In the genomic region with DNA sequence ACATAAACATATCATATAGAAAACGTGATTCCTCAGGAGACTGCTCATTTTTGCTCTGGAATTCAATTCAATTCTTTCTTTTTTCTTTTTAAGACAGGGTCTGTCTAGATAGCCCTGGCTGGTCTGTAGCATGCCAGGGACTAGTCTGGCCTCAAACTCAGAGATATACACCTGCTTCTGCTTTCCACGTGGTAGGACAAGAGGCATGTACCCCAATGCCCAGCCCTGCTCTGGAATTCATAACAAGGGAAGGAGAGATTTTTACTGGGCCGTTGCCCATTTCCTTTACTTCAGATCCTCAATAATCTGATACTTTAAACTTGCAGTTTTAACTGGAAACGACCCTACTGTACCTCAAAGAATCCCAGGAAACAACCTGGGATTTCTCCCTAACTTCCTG, we compare ENCODE assay signal across 19 mouse cellular contexts.
"Had no signal": no experiment of that assay in that cellular context is flagged by ENCODE, and none has a peak within 500 bp of the region (broad histone marks: within the 10 kb centered on the region; RNA-seq: fewer than 3 reads in every experiment).

No protein-coding gene starts in this region.

- H3K27ac ChIP-seq: limb, embryonic 12.5 days; limb, embryonic 15.5 days; midbrain, embryonic 10.5 days; midbrain, embryonic 13.5 days; neural tube, embryonic 13.5 days; stomach, postnatal 0 days had no signal

- H3K9me3 ChIP-seq: limb, embryonic 12.5 days; limb, embryonic 15.5 days; liver, embryonic 13.5 days; megakaryocyte, embryonic 14.5 days; midbrain, embryonic 10.5 days; midbrain, embryonic 13.5 days; neural tube, embryonic 13.5 days had no signal

- H3K4me1 ChIP-seq: limb, embryonic 12.5 days; midbrain, embryonic 10.5 days; midbrain, embryonic 13.5 days had no signal

- H3K9ac ChIP-seq: limb, embryonic 12.5 days; limb, embryonic 15.5 days; liver, embryonic 13.5 days; lung, embryonic 14.5 days; midbrain, embryonic 13.5 days; neural tube, embryonic 13.5 days had no signal

- DNase-seq: kidney, adult 18-20 months; kidney, adult 9 months; kidney, postnatal 14 days; kidney, postnatal 4 days; left cerebral cortex, postnatal 4 days; liver, embryonic 13.5 days; lung, embryonic 14.5 days; thymus, adult 2 months; thymus, postnatal 14 days; thymus, postnatal 4 days had no signal

- H3K27me3 ChIP-seq: limb, embryonic 12.5 days; limb, embryonic 15.5 days; liver, embryonic 13.5 days; megakaryocyte, embryonic 14.5 days; midbrain, embryonic 13.5 days; neural tube, embryonic 13.5 days had no signal

- H3K4me3 ChIP-seq: limb, embryonic 12.5 days; limb, embryonic 15.5 days; liver, embryonic 13.5 days; midbrain, embryonic 10.5 days; midbrain, embryonic 13.5 days; myocyte; neural tube, embryonic 13.5 days had no signal

- ATAC-seq: midbrain, embryonic 13.5 days; midbrain, embryonic 16.5 days had no signal

- H3K4me2 ChIP-seq: limb, embryonic 12.5 days; limb, embryonic 15.5 days; liver, embryonic 13.5 days; lung, embryonic 14.5 days; midbrain, embryonic 13.5 days; neural tube, embryonic 13.5 days had no signal
